Mouse (Mus musculus) neural tube, embryonic 13.5 days (tissue): ENCODE data around the gene Ddx23. TPM values are rescaled to one million over a fixed set of nuclear protein-coding genes. Genes with fewer than 3 reads are reported as not detected.

Experiments
- ATAC-seq: fragments of 200-750 bp; cut with Nextera tagmentation; 2 replicates; pipeline ENCODE4 v1.8.0; 2017; ENCODE audit warnings: low read depth, mild to moderate bottlenecking, moderate TSS enrichment, moderate library complexity
- H3K27ac ChIP-seq: fragments of 300-500 bp; sonication (generic); replicated peaks from 2 replicates; pipeline ENCODE4 v1.5.1; 2015; ENCODE audit warnings: moderate library complexity, mild to moderate bottlenecking, inconsistent platforms
- H3K27me3 ChIP-seq: fragments of 300-500 bp; sonication (generic); 2 replicates; pipeline ENCODE4 v1.6.1; 2015; ENCODE audit warnings: mild to moderate bottlenecking, inconsistent platforms
- H3K36me3 ChIP-seq: fragments of 300-500 bp; sonication (generic); 2 replicates; pipeline ENCODE4 v1.6.1; 2015; ENCODE audit warnings: mild to moderate bottlenecking, inconsistent platforms
- H3K4me1 ChIP-seq: fragments of 300-500 bp; sonication (generic); replicated peaks from 2 replicates; pipeline ENCODE4 v1.6.1; 2015; ENCODE audit warnings: inconsistent platforms
- H3K4me2 ChIP-seq: fragments of 300-500 bp; sonication (generic); 2 replicates; pipeline ENCODE4 v1.6.1; 2015; ENCODE audit warnings: inconsistent platforms, mild to moderate bottlenecking, moderate library complexity
- H3K4me3 ChIP-seq: fragments of 300-500 bp; sonication (generic); 2 replicates; pipeline ENCODE4 v1.5.1; 2015; ENCODE audit warnings: mild to moderate bottlenecking, inconsistent platforms
- H3K9ac ChIP-seq: fragments of 300-500 bp; sonication (generic); 2 replicates; pipeline ENCODE4 v1.6.1; 2015; ENCODE audit warnings: moderate library complexity, mild to moderate bottlenecking, inconsistent platforms
- H3K9me3 ChIP-seq: fragments of 300-500 bp; sonication (generic); 2 replicates; pipeline ENCODE4 v1.6.1; 2016; ENCODE audit warnings: inconsistent platforms
- WGBS: fragments of 180-500 bp; shearing (Covaris S2); methylation state at CpG from one replicate; pipeline ENCODE4 v1.1.7; 2015; 5-methylcytosine and 5-hydroxymethylcytosine counted together
- polyA plus RNA-seq: library from polyadenylated mRNA; unstranded; fragments of >200 nt; fragmentation: Nextera tagmentation; extraction: Ambion mirVana; gene quantifications from 2 replicates; pipeline ENCODE4 v1.2.1, GENCODE M21; 2015

Gene Ddx23
- polyA plus RNA-seq, 1 experiment from 2014 or later, result 21.7 TPM

DNA sequence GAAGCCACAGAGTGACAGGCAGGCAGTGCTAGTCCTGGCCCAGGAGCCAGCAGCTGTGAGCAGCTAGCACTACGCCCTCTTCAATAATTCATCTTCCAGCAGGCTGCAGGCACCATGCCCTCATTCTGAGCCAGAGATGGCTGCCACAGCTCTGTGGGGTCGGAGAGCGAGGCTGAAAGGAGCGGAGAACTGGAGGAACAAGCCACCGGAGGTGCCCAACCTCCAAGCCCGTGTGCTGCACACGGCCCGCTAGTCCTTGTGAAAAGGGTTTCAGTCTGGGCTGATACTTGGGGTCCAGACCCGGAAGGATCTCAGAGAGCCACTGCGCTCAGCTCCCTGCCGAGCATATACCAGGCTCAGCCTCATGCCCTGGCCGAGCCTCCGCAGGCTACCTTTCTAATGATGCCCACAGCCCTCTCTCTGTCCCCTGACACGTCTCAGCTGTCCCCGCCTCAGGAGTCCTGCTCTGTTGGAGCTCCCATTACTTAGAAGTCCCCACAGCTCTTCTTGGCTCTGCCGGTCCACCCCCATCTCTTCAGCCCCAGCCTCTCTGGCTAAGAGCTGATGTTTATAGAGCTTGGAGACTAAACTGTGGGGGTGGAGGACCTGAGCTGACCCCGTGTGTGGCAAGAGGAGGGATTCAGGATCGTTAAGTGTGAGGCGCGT is 34.0 kb downstream of the Ddx23 start:
- no peaks in the 10 kb centered on the region for H3K9me3 ChIP-seq
- H3K4me3 ChIP-seq, result 0 out of 2 replicates have a peak overlapping the region, but pooled peaks have one; percentile 1
- H3K4me2 ChIP-seq, result peak overlapping the region; percentile 42
- H3K4me1 ChIP-seq, result peaks cover 56% of the 10 kb centered on the region
- peak overlapping the region; percentile 35 for H3K9ac ChIP-seq
- ATAC-seq, result peak; percentile 24
- 5% methylated on average over 20 of the region's 20 CpGs for WGBS
- H3K27me3 ChIP-seq, result peaks cover 22% of the 10 kb centered on the region
- peak overlapping the region; percentile 78 for H3K27ac ChIP-seq
- no peaks in the 10 kb centered on the region for H3K36me3 ChIP-seq

GRCm38 (mm10) chr15:98626487-98627212 is 36.0 kb downstream of the Ddx23 start:
- Histone ChIP-seq H3K27me3 (peaks cover 13% of the 10 kb centered on the region), H3K27ac (no peak overlapping the region), H3K4me1 (peaks cover 36% of the 10 kb centered on the region), H3K4me3 (no peak overlapping the region), H3K4me2 (no peak overlapping the region), H3K9ac (no peak overlapping the region), H3K9me3 (no peaks in the 10 kb centered on the region), H3K36me3 (no peaks in the 10 kb centered on the region)
- WGBS, result 78% methylated on average over 7 of the region's 7 CpGs
- no peak for ATAC-seq

DNA sequence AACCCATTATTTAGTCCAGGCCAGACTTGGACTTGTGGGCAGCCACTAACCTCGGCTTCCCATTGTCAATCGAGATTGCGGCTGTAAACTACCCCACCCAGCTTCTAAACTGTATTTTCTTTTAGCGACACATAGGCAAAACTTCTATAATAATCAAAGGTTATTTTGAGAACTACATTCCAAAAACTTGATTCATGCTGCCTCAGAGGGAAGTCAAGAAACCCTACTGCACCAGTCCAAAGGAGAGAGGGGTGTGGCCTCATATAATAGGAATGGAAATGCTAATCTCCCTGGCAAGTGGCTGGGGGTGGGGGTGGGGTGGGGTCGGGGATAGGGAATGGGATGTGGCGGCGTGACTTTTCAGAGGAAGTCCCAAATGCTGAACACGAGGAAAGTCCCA is 36.6 kb downstream of the Ddx23 start:
- Histone ChIP-seq H3K27ac (no peak overlapping the region), H3K36me3 (no peaks in the 10 kb centered on the region), H3K4me1 (peaks cover 30% of the 10 kb centered on the region), H3K9ac (no peak overlapping the region), H3K9me3 (no peaks in the 10 kb centered on the region), H3K4me3 (no peak overlapping the region), H3K4me2 (no peak overlapping the region), H3K27me3 (peaks cover 8% of the 10 kb centered on the region)
- WGBS, result 18% methylated on average over 8 of the region's 8 CpGs
- no peak for ATAC-seq

DNA sequence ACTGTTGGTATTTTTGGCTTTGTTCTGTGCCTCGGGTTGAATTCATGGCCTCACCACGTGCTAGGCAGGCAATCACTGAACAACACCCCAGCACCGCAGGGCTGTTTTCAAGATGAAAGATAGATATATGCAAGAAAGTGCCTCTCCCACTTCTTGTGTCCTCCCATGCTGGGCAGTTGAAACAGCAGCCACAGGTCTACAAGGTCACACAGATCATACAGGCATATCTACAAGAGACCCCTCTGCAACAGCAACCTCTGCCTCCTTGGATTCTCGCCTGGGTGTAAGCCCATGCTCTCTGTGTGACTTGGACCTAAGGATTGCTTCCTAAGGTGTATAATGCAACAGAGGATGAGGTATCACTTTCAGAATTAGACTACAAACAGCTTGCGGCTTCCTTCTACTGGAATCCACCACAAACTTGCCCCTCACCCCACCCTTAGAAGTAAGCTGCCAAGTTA is 39.3 kb downstream of the Ddx23 start:
- H3K4me1 ChIP-seq, result peaks cover 8% of the 10 kb centered on the region
- H3K27ac ChIP-seq, result no peak overlapping the region
- peaks cover 7% of the 10 kb centered on the region for H3K27me3 ChIP-seq
- 51% methylated on average over 5 of the region's 5 CpGs for WGBS
- no peaks in the 10 kb centered on the region for H3K36me3 ChIP-seq
- no peak for ATAC-seq
- no peak overlapping the region for H3K4me3 ChIP-seq
- no peak overlapping the region for H3K9ac ChIP-seq
- no peak overlapping the region for H3K4me2 ChIP-seq
- no peaks in the 10 kb centered on the region for H3K9me3 ChIP-seq

DNA sequence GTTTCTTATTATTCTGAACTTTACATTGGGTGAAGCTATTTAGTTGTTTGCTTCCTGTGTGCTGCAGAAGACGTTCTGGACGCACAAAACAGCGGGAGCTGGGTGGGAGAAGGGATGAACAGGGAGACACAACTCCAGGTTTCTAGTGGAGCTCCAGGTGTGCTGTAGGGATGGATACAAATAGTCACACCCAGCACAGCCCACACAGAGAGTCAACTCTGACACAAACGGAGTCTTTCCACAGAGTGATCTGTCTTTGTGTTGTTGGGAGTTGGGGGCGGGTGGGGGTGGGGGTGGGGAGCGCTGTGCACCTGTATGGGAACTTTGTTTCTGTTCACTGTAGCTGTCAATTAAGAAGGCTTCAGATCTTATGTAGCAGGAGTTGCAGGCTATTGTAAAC is 40.0 kb downstream of the Ddx23 start:
- H3K4me2 ChIP-seq, result no peak overlapping the region
- H3K9ac ChIP-seq, result no peak overlapping the region
- peaks cover 10% of the 10 kb centered on the region for H3K27me3 ChIP-seq
- ATAC-seq, result no peak
- H3K36me3 ChIP-seq, result no peaks in the 10 kb centered on the region
- WGBS, result 15% methylated on average over 6 of the region's 6 CpGs
- H3K9me3 ChIP-seq, result no peaks in the 10 kb centered on the region
- no peak overlapping the region for H3K27ac ChIP-seq
- peaks cover 3% of the 10 kb centered on the region; the same call in 1 of the 2 replicates for H3K4me1 ChIP-seq
- no peak overlapping the region for H3K4me3 ChIP-seq

- ATAC-seq, result no peak
- WGBS, result 6% methylated on average over 7 of the region's 7 CpGs
- Histone ChIP-seq H3K4me3 (no peak overlapping the region), H3K9me3 (no peaks in the 10 kb centered on the region), H3K9ac (peak overlapping the region; percentile 26; the same call in 1 of the 2 replicates), H3K27ac (no peak overlapping the region), H3K27me3 (peaks cover 10% of the 10 kb centered on the region), H3K4me1 (peaks cover 3% of the 10 kb centered on the region; the same call in 1 of the 2 replicates), H3K4me2 (no peak overlapping the region), H3K36me3 (no peaks in the 10 kb centered on the region)
Observed at GRCm38 (mm10) chr15:98622199-98622598, 40.5 kb downstream of the Ddx23 start.

- ATAC-seq, result peak; percentile 55; the same call in 1 of the 2 replicates
- H3K4me3 ChIP-seq, result no peak overlapping the region
- peaks cover 10% of the 10 kb centered on the region for H3K4me1 ChIP-seq
- 0 out of 2 replicates have a peak overlapping the region, but pooled peaks have one; percentile 34 for H3K9ac ChIP-seq
- H3K4me2 ChIP-seq, result no peak overlapping the region
- no peak overlapping the region for H3K27ac ChIP-seq
- peaks cover 10% of the 10 kb centered on the region for H3K27me3 ChIP-seq
- no peaks in the 10 kb centered on the region for H3K9me3 ChIP-seq
- 1% methylated on average over 12 of the region's 12 CpGs for WGBS
- no peaks in the 10 kb centered on the region for H3K36me3 ChIP-seq
Observed at GRCm38 (mm10) chr15:98617176-98617537, 45.5 kb downstream of the Ddx23 start.

DNA sequence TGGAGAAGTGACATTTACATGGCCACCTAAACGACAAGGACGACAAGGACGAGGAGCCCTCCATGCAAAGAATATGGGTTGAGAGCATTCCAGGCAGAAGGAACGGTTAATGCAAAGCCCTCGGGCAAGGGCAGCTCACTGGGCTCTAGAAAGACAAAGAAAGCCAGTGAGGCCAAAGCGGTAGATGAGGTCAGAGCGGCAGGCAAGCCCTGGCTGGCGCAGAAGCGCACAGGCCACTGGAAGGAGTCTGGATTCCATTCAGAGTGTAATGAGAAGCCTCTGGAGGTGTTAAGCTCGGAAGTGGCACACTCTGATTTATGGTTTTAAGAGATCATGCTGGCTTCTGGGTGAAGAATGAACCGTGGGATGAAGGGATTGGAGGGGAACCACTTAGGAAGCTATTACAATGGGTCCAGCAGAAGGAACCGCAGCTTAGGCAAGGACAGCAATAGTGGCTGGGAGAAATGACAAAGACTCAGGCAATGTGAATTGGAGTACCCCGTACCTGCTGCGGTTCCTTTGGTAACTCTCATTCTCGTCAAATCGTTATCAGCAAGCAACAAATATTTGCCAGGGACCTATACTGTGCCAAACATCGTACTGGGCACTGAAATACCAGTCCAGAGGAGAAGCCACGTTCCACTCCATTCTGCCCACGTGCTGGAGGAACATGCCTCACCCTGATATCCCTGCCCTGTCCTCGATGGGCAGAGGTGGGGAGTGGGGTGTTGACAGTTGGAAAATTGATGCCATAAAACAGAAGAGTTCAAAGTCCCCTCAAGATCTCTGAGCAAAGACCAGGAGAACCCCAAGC is 46.1 kb downstream of the Ddx23 start:
- WGBS, result 35% methylated on average over 20 of the region's 20 CpGs
- H3K9me3 ChIP-seq, result no peaks in the 10 kb centered on the region
- ATAC-seq, result no peak
- H3K36me3 ChIP-seq, result no peaks in the 10 kb centered on the region
- no peak overlapping the region for H3K27ac ChIP-seq
- peaks cover 10% of the 10 kb centered on the region for H3K27me3 ChIP-seq
- H3K4me2 ChIP-seq, result no peak overlapping the region
- peaks cover 10% of the 10 kb centered on the region for H3K4me1 ChIP-seq
- H3K4me3 ChIP-seq, result no peak overlapping the region
- no peak overlapping the region for H3K9ac ChIP-seq

GRCm38 (mm10) chr15:98615751-98616150 is 46.9 kb downstream of the Ddx23 start:
- H3K9me3 ChIP-seq, result no peaks in the 10 kb centered on the region
- H3K4me1 ChIP-seq, result peaks cover 10% of the 10 kb centered on the region
- H3K9ac ChIP-seq, result no peak overlapping the region
- H3K27me3 ChIP-seq, result peaks cover 10% of the 10 kb centered on the region
- H3K4me2 ChIP-seq, result no peak overlapping the region
- no peak overlapping the region for H3K27ac ChIP-seq
- no peaks in the 10 kb centered on the region for H3K36me3 ChIP-seq
- H3K4me3 ChIP-seq, result no peak overlapping the region
- no peak for ATAC-seq
- WGBS, result 67% methylated on average over 6 of the region's 6 CpGs

DNA sequence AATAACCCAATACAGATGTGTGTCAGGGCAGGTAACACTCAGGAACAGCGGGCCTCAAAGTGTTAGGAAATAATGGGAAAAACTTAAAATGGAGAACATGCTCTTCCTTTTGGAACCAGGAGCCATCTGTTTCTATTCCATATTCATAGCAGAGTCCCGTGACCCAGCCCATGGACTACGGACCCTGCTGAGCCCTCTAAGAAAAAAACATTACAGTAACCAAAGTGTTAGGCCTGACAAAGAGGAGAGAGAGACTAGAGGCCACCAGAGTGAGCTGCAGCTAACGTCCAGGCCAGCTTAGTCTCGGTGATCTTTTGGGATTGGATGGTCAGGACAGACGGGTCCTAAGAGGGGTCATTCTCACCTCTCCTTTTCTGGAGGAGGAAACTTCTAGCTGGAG is 47.7 kb downstream of the Ddx23 start:
- Histone ChIP-seq H3K4me3 (no peak overlapping the region), H3K4me2 (no peak overlapping the region), H3K27ac (no peak overlapping the region), H3K36me3 (no peaks in the 10 kb centered on the region), H3K9ac (no peak overlapping the region), H3K27me3 (peaks cover 8% of the 10 kb centered on the region; the same call in 1 of the 2 replicates), H3K9me3 (no peaks in the 10 kb centered on the region), H3K4me1 (peaks cover 16% of the 10 kb centered on the region)
- no peak for ATAC-seq
- 53% methylated on average over 6 of the region's 6 CpGs for WGBS

DNA sequence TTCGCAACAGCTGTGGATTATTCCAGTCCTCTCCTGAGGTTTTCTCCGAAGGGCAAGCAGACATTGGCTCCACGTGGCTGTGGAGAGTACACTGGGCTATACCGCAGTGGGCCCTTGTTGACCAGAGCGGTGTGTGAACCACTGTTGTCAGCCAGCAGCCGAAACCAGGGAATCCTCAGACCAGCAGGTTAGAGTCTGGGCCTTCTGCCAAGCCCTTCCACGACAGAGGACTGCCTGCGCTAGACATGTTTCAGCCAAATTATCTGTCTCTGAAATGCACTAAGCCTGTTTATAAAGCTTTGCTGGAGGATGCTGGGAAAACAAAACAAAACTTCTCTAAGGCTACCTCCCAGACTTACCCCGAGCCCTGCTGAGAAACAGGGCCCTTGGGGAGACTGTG is 48.1 kb downstream of the Ddx23 start:
- 47% methylated on average over 9 of the region's 9 CpGs for WGBS

DNA sequence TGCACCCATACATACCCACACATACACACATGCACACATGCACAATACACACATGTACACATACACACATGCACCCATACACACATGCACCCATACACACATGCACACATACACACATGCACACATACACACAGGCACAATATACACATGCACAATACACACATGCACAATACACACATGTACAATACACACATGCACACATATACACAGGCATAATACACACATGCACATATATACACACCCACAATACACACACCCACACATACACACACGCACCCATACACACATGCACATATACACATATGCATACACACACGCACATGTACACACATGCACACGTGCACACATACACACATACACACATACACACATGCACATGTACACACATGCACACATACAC is 50.5 kb downstream of the Ddx23 start:
- Histone ChIP-seq H3K36me3 (no peaks in the 10 kb centered on the region), H3K27me3 (no peaks in the 10 kb centered on the region), H3K27ac (no peak overlapping the region), H3K9me3 (no peaks in the 10 kb centered on the region), H3K4me2 (no peak overlapping the region), H3K9ac (no peak overlapping the region), H3K4me1 (peaks cover 36% of the 10 kb centered on the region), H3K4me3 (no peak overlapping the region)
- no peak for ATAC-seq
- WGBS, result 95% methylated on average over 3 of the region's 3 CpGs

More for the DNA sequence above, 48.1 kb downstream of the Ddx23 start:
- Histone ChIP-seq H3K9ac (no peak overlapping the region), H3K27me3 (peaks cover 8% of the 10 kb centered on the region; the same call in 1 of the 2 replicates), H3K27ac (peak overlapping the region; percentile 46; the same call in 1 of the 2 replicates), H3K36me3 (no peaks in the 10 kb centered on the region), H3K4me2 (no peak overlapping the region), H3K9me3 (no peaks in the 10 kb centered on the region), H3K4me1 (peaks cover 20% of the 10 kb centered on the region), H3K4me3 (no peak overlapping the region)
- no peak for ATAC-seq
